Mouse (Mus musculus) CH12.LX (cell line): ENCODE data around the gene Ino80d.

ENCODE experiments used
- EP300 ChIP-seq: IDR thresholded peaks from 2 replicates; pipeline ENCODE4 v1.6.1; 2011; ENCODE audit warnings: low read length, improper control_type of control experiment
- MAX ChIP-seq: IDR thresholded peaks from 2 replicates; pipeline ENCODE4 v1.6.1; 2011; ENCODE audit warnings: low read length, improper control_type of control experiment
- PAX5 ChIP-seq: IDR thresholded peaks from 2 replicates; pipeline ENCODE4 v1.6.1; 2012; ENCODE audit warnings: low read length, inconsistent platforms, mixed read lengths
- POLR2A ChIP-seq: IDR thresholded peaks from 2 replicates; pipeline ENCODE4 v1.6.1; 2011; ENCODE audit warnings: low read depth, mild to moderate bottlenecking, improper control_type of control experiment, low read length
- SIN3A ChIP-seq: IDR thresholded peaks from 2 replicates; pipeline ENCODE4 v1.6.1; 2012; ENCODE audit warnings: low read length, improper control_type of control experiment, inconsistent platforms
- TCF12 ChIP-seq: IDR thresholded peaks from 2 replicates; pipeline ENCODE4 v1.6.1; 2014; ENCODE audit warnings: low read depth, mild to moderate bottlenecking, inconsistent platforms, low read length, improper control_type of control experiment
- USF2 ChIP-seq: conservative IDR thresholded peaks from 2 replicates; pipeline ENCODE4 v1.6.1; 2011; ENCODE audit warnings: low read depth, low read length, improper control_type of control experiment

DNA sequence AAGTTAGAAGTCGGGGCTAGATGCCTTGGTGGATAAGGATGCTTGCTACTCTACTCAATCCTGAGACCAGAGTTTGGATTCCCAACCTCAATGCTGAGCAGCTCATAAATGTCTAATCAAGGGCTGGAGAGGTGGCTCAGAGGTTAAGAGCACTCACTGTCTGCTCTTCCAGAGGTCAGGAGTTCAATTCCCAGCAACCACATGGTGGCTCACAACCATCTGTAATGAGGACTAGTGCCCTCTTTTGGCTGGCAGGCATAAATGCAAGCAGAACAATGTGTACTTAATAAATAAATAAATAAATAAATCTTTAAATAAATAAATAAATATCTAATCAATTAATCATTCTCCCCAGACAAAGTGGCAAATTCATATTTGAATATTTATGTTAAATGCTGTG is 25.9 kb downstream of the Ino80d start:
- TF ChIP-seq MAX (no peak), POLR2A (no peak), PAX5 (no peak), USF2 (no peak), EP300 (no peak), TCF12 (no peak), SIN3A (no peak)
